Mouse (Mus musculus): Measurements from ENCODE around the gene Matk.

DNA sequence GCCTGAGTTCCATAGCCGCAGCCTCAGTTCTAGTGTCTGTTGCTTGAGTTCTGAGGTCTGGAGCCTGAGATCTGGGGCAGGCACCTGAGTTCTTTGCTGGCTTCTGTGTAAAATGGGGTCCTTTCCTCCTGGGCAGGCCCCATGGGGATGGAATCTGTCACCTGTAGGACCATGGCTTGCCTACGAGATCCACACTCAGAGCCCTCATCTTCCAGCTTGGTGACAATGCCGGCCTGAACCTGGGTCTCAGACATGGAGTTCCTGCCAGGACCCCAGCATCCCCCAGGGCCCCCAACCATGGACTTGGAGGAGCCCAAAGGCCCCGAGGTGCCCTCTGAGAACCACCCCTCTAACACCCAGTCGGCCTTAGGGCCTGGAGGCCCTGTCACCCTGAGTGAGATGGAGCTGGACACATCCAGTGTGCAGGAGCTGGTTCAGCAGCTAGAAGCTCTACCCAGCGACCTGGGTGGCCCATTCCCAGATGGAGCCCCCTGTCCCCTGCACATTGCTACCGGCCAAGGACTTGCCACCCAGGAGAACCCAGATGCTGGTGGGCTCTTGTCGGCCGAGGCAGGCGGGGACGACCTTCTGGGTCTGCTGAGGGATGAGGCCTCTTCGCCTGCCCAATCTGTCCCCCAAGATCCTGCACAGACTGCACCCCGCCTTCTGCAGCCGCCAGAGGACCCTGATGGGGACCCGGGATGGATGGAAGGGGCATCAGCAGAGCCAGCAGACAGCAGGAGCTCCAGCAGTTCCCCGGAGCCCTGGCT lies 16.1 kb downstream of the Matk start:
- TF ChIP-seq POLR2A (IDR thresholded peaks at IDR 0.05; ENCODE audit: insufficient read depth, low read depth, low read length) (no peak), EP300 (IDR thresholded peaks at IDR 0.05; ENCODE audit: insufficient read depth, low read depth, low read length) (no peak)
